Mouse (Mus musculus) kidney, adult 18-20 months (tissue): ENCODE results near the gene Fggy.
A peak's percentile ranks its signal among the peaks of the same experiment; 100 is the strongest.

Experiments
- DNase-seq: peaks from one replicate; pipeline ENCODE4 v3.0.0; 2021

The Fggy gene

DNA sequence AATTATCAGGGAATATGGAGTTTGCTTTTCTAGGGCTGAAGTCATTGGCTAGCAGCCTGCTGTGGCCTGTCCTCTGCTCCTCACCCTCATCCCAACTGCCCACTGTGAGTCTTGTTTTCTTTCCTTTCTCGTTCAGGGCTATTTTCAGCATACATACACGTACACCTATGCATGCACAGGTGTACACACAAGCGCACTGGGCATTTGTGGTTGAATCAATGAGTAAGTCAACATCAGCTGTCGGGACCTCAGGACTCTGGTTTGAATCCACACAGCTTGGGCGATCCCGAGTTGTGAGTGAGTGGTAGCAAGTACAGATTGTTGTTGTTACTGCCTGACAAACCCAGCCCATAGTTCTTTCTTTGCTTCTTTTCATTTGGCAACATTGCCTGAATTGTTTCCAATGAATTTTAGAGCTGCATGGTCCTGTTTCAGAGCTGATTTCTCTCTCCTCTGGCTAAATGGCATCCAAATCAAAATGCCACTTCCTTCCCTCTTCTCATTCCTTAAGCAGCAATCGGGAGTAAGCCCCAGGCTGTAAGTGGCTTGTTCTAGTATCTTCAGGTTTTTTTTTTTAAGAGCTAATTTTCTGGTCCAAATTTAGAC, 109.1 kb downstream of the Fggy start:
- no peak for DNase-seq

DNA sequence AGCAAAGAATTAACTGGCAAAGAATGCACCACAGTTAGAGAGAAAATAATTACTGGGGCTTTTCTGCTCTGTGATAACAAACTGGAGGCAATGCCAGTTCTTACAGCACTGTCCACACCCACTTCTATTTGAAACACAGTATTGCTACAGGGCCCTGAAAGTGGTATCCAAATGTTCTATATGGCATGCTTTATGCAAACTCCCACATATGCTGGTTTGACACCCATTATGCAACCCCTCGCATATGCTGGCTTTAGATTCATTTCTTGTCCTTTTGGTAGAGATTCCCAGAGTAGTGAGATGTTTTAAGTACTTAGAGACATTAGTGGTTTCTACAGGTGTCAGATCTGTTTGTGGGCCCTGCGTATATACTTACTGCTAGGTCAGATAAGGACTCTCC, 109.6 kb downstream of the Fggy start:
- DNase-seq, result no peak

DNA sequence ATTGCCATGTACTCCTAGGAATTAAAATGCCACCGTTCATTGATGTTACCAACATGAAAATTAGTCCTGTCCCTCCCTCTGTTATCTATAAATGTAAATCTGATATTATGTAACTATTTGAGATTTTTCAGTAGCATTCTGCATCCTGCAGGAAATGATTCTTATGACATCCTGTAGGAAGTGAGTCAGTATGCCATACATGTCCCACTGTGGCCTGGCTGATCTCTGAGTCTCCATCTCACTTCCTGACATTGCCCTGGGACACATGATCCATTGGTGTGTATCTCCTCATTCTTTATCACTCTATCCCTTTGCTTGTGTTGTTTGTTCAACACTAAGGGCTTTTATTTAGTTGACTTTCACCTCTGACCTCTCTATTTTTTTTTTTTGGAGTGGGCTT, 110.3 kb downstream of the Fggy start:
- DNase-seq, result no peak

DNA sequence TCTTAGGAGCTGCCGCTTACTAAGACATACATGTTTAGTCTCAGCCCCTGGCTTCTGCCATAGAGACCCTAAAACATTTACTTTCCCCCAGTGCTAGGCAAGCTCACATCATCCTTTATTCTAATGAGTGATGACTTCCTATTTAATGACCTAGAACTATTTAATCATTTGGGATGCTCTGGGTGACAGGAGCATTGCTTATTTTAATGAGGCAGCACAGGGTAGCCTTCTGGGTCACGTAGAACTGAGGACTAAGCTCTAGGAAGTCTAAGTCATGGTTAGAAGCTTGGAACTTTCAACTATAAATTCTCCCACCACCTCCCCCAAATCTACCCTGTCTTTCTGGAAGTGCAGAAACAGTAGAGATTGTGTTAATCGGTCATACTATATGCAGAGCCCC, 111.2 kb downstream of the Fggy start:
- DNase-seq, result no peak

DNA sequence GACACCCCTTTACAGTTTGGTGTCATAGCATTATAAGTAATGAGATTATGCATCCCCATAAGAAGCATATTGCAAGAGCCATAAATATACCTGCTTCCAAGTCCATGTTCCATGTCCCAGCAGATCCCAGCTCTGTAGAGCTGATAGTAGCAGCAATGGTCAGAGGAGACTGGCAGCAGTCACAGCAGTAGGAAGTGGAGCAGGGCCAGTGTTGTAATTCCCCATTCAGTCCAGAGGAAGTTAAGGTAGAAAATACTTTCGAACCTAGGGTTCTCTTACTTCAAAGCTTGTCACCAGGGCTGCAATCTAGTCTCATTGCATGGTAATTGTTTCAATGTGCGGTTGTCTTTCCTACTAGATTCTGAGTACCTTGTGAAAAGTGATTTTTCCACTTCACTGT, 112.0 kb downstream of the Fggy start:
- no peak for DNase-seq

DNA sequence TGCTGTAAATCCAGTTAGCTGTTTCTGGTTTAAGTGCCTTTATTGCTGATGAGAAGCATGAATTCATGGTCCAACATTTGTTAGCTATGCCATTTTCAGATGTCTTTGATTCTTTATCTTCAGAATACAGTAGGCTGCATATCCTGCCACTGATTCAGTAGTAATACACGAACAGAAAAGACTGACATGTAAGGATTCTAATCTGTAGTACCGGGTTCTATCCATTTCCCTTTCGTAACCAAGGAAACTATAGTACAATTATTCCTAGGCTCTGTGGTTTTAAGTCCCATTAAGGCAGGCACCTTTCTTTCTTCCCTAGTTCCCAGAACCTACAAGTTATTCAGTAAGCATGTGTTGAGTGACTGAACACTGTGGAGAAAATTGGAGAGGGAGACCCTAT, 113.3 kb downstream of the Fggy start:
- no peak for DNase-seq

DNA sequence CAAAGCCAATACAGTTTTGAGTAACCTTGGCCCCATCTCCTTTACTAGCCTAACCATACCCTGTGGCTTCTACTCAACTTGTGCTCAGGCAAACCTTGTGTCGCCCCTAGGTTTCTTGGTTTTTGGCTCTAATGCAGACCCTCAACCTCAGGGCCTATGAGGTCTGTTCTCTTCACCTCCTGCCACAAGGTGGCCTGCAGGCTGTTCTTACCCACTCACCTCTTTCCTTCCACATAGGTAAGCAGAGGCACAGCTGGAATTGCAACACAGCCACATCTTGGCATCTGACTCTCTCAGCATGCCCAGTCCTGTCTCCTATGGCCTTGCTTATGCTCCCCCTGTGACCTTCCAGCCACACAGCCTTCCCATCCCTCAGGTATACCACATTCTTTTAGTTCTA, 114.7 kb downstream of the Fggy start:
- no peak for DNase-seq

DNA sequence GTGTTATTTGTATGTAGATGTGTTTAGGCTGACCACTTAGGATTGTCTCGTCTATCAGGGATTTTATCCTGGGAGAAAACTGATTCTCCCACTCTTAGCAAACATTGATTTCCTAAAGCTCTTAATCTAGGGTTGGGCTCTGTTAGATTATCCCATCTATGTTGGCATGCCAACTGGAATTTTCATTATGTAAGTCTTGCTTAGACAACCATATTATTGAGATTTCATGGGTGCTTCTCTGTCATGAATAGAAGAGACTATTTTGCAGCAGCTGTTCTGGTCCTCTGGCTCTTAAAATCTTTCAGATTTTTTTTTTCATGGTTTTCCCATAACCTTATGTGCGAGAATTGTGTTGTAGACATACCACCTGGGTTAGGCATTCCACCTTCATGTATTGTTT, 119.1 kb downstream of the Fggy start:
- DNase-seq, result no peak

DNA sequence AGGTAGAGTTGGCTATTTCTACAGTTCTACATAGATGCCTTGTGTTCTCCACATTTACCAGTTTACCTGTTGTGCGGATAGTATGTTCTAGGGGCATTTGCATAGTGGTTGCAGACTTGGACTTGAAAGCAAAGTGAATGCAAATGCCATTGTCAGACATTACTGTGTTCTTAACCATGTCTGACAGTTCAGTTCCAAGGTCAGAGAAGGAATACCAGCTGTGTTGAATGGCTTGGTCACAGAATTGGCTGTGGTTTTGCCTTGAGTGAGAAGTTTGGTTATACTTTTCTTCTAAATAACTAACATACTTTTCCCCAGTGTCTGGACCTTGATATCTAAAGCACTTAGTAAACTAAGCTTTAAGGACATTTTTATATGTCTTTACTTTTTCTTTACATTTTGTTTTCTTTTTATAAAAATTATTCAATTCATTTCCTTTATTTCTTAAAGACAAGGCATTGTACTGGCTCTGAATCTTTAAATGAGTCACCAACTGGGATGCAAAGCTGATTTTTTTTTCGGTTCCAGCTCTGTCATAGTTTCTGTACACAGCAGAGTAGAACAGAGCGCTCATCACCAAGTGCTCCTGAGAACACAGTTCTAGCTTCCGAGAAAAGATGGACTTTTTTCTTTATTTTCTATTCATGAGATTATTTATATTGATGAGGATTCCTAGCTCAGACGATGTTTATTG, 123.6 kb downstream of the Fggy start:
- no peak for DNase-seq

DNA sequence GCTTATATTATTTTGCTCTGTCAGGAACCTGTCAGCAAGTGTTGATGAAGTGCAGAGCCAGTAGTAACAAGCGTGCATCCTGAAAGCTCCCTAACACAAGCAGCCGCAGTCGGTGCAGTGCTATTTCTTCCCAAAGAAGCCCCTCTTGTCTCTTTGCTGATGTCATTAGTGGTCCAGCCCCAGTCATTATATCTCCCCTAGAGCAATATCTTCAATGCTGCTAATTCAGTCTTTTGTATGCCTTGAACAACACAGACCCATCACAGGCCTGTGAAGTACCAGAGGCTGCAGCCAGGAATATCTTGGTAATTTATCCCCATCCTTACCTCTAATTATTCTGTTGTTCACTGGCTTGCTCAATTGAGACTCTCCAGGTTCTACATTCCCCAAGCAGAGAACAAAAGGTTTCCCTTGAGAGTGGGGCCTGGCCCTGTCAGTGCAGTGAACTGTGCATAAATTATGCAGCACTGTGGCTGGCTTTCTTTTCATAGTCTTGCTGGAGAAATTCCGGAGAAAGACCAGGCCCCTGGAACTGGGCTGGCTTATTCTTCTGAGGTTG, 127.3 kb downstream of the Fggy start:
- peak; percentile 29 for DNase-seq

DNA sequence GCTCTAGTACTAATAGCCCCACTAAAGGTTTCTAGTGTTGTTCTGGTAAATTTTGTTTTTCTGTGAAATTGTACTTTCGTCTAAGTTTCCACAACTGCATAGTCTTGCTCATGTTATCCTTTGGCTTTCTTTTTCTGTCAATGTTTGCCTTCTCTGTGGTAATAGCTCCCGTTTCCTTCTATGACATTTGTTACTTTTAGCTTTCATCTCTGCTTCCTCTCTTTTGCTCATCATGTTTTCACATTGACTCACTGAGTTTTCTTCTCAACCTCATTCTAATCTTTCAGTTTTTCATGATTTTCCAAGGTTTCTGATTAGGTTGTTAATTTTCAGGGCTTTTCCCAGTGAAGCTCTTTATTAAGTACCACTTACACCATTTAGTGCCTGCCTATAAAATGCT, 129.5 kb downstream of the Fggy start:
- DNase-seq, result no peak

DNA sequence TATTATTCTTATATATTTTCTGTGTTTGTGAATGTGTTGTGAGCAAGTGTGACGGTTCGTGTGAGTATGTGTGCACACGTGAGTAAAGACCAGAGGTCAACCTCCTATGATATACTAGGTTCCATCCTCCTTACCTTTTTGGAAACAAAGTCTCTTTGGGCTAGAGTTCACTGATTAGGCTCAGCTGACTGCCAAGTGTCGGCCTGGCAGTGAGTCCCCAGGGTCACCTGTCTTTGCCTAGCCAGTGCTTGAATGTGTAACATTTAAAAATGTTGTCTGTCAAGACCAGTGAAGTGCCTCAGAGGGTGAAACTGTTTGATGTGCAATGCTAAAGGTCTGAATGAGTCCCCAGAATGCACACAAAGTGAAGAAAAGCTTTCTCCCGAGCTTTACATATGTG, 130.0 kb downstream of the Fggy start:
- DNase-seq, result no peak

DNA sequence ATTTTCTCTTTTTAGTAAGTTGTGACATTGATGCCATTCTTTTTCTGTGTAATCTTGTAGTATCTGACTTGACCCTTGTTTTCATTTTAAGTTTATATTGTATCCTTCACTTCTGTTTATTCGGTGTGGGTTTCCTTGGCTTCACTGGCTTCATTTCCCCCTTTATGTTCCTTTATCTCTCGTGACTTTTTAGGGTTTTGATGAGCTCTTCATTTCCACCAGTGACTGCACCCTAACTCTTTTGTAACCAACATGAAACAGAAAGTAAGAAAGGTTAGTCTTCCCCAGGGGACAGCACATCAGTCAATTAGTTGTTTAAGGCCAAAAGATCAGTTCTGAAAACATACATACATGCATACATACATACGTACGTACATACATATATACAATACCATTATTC, 130.9 kb downstream of the Fggy start:
- no peak for DNase-seq

DNA sequence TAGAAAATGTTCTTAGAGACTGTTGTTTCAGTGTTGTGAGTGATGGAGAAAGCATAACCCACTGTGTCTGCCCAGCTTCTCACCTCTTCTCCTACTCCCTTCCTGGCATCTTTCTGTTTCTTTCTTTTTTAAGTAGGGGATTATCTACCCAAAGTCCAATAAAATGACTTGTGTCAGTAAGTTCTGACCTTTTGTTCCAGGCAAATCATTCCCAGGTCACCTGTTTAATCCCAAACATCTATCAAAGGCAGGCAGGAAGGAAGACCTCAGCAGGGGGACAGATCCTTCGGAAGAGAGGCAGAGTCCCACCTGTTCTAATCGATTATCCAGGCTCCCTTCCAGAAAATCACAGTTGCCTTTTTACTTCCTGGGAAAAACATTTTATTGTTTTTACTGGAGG, 143.1 kb downstream of the Fggy start:
- DNase-seq, result no peak

DNA sequence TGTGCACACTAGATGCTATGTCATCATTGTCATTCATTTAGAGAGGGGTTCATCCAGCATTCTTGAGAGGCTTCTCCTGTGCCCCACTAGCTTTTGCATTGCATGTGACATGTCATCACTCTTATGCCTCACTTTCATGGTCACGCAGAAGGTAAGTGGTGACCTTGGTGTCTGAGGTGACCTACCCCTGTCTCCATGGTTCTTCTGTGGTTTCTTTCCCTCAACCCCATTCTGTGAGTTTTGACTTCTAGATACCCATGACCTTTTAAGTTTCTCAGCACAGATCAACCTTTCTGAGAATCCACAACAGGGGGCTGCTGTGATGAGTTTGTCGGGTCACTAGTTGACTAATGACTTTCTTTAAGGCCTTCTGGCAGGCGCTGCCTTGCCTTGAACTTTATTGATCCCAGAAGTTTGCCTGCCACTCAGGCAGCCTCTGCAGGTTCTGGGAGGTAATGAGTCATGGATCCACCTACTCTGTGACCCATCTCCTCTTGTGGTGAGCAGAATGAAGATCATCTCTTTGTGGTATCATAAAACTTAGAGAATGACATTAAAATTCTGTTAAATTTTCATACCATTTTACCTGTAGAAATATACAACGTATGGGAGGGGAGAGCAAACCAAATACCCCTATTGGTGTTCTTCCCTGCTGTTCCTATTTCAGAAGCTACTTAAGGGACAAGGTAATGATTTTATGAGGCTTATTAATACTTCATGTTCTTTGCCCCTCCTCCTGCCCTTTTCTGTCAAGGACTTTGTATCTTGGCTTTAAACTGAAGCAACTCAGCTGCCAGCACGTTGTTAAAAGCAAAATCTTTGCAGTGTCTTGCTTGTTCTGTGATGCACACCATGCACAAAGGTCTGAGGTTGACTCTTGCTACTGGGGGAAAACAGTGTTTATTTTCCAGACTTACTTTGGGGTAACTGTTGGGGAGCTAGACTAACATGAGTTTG, 150.9 kb downstream of the Fggy start:
- peak; percentile 18 for DNase-seq

DNA sequence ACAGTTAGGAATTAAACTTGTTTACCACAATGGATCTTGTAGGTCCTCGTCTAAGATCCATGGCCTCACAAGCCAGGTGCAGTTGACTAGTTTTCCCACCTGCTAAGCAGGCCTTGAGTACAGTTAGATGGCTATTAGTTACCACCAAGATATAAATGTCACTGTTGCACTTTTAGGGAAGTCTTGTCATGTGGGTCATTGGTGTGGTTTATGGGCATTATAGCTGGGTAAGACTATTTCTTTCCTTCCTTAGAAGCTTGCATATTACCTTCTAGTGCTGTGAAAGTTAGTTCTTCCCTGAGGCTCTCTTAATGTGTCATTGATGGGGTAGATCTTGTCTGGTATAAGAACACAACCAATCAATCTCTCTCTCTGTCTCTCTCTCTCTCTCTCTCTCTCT, 152.4 kb downstream of the Fggy start:
- no peak for DNase-seq

DNA sequence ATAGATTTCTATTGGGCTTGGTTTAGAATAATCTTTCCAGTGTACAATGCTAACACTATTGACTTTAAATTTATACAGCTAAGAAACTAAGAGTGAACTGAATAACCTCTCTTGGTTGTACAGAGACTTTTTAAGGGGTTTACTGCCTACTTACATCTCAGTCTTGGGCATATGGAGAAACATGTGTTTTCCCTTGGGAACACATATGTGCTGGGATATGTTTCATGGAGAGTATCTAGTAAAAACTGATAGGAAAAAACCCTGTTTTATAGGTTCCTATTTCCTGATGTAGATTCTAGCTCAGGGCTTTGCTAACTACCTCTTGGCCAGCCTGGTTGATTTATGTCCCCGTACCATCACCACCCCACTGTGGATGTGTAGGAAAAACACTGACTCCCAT, 155.5 kb downstream of the Fggy start:
- DNase-seq, result no peak

DNA sequence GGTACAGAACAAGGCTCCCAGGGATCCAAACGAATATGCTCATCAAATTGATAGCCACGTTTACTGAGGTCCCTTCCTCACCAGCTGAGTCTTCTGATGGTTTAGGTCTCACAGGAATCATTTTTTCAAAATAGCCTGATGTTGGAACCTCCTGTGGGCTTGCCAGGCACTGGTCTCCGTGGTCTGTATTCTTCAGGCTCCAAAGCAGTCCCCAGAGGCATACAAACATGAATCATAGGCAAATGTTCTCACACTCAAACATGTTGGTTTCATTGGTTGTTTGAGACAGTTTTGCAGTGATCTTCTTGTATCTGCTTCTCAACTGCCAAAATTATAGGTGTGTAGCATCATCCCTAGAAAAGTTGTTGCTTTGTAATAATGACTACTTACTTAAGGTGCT, 156.0 kb downstream of the Fggy start:
- DNase-seq, result no peak

DNA sequence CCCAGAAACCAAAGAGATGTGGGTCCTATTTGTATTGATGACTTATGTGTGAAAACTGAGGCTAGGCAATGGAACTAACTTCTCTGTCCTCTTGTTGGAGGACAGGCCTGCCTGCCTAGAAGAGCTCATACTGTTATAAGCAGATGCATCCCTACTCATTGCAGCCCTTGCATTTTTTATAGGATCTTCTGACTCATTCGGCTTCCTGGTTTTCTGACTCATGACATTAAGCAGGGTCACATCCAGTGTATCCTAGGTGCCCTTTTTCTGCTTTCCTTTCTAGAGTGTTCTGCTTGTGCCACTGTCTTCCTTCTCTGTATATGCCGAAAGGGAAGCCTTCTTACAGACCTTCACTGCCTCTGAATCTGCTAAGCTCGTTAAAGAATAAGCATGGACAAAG, 158.8 kb downstream of the Fggy start:
- DNase-seq, result no peak

DNA sequence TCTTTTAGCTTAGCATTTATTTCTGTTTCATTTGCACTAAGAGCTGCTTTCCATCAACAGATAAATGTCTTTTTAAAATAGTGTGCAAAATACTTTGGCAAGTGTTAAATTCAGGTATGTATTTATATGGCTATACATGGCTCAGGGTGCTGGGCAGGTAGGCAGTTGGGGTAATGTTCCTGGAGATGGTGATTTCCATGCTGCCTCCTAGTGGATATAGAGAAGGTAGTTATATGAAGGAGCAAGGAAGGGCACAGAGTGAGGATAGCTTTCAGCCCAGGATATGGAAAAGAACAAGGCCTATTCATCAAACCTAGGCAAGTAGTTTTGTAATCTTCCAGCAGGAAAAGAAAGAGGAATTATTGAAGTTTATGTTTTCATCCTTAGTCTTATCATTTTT, 166.3 kb downstream of the Fggy start:
- no peak for DNase-seq

DNA sequence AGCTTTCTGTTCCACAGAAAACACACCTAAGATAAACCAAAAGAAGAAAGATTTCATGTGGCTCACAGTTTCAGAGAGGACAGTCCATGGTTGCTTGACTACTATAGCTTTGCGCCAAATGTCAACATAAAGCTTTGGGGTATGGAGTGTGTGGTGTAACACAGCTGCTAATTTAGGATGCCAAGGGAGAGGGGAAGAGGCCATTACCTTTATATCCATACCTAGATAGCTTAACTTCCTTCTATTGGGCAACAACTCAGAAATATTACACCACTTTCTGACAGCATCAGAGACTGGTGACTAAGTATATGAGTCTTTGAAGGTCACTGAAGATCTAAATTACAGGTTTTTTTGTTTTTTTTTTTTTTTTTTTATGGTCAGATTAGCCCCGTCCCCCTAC, 169.1 kb downstream of the Fggy start:
- DNase-seq, result no peak

DNA sequence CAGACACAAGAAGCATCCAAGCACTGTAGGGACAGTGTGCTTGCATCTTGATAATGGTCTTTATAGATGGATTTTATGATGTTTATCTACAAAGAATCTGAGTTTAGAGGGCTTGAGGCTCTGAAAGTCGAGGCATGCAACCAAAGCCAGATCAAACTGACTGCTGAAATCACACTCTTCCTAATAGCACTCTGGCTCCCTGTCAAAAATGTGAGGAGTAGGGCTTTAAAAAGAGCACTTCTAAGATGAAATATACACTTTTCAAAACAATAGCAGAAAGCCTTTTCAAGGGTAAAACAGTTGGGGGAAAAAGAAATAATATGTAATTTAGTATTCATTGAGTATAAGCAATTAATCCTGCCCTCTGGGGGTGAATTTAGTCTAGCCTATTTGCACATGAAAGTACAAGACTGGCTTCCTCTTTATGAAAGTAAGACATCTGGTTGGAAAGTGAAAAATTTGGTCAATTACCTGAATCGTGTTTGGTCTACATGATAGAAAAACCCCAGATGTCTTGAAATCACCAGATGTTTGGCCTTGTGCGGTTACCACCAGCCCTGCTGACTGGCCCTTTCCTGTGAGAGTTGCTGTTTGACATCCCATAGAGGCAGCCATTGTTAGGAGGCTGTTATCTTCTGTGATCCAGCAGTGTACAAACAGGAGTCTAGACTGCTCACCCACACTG, 172.0 kb downstream of the Fggy start:
- no peak for DNase-seq

DNA sequence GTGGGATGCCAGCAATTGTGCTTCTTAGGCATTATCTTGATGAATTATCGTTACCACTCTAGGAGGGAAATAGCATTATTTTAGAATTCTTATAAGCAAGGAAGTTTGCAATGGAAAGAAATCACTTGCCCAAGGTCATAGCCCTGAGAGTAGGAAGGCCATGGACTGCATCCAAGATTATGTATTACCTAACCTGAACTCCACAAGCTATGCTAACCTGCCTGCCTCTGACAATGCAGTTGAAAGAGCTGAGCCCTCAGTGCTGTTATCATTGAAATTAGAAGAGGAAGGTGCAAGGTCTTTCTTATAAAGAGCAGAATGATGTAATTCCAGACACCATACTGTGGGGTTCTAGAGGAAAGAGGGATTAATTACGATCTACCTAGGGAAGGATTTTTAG, 173.8 kb downstream of the Fggy start:
- DNase-seq, result no peak
